Mouse (Mus musculus): ENCODE data around the gene Hoxa7. TPM values are rescaled to one million over a fixed set of nuclear protein-coding genes. Genes with fewer than 3 reads are reported as not detected.

Hoxa7 gene
- total RNA-seq, 1 experiment = 0.89 TPM

GRCm38 (mm10) chr6:52182793-52183192, 38.9 kb downstream of the Hoxa7 start:
- in situ Hi-C loops (cut with MboI; ENCODE audit: low sequenced_read_pairs in 2 of 2, unreplicated experiment in 2 of 2) = no loop called here
- no peak for TF ChIP-seq ZNF384 (IDR thresholded peaks at IDR 0.05; ENCODE audit: low read depth, low read length)
- TF ChIP-seq MAFK (IDR thresholded peaks at IDR 0.05; ENCODE audit: insufficient read depth, low read depth, low read length) = no peak
- TF ChIP-seq ZC3H11A (IDR thresholded peaks at IDR 0.05; ENCODE audit: borderline replicate concordance, low read depth, low read length) = no peak
- no peak for TF ChIP-seq HCFC1 (IDR thresholded peaks at IDR 0.05; ENCODE audit: borderline replicate concordance, insufficient read depth, low read length)
- TF ChIP-seq CHD2 (IDR thresholded peaks at IDR 0.05; ENCODE audit: low read depth, low read length) = no peak
- no peak overlapping the region for H3K9ac ChIP-seq (ENCODE audit: insufficient read depth, low read depth, low read length, poor library complexity, severe bottlenecking)
- no peak for DNase-seq (ENCODE audit: low read depth, low spot score)
- H3K4me3 ChIP-seq (ENCODE audit: insufficient read depth in 1 of 2, low read depth in 1 of 2, low read length in 2 of 2, poor library complexity in 1 of 2, severe bottlenecking in 1 of 2) = no peak overlapping the region
- H3K27ac ChIP-seq (ENCODE audit: insufficient read depth, low read depth, low read length, poor library complexity, severe bottlenecking) = no peak overlapping the region
- no peaks in the 10 kb centered on the region for H3K9me3 ChIP-seq (ENCODE audit: control insufficient read depth, insufficient read depth, low read depth, low read length)
- no peaks in the 10 kb centered on the region for H3K36me3 ChIP-seq (ENCODE audit: control insufficient read depth, insufficient read depth, low read length, poor library complexity, severe bottlenecking)
- H3K4me1 ChIP-seq (ENCODE audit: control insufficient read depth in 2 of 2, insufficient read depth in 2 of 2, low read length in 2 of 2, poor library complexity in 1 of 2) = no peaks in the 10 kb centered on the region; a peak in 1 of 4 replicates

GRCm38 (mm10) chr6:52182030-52182429, 39.6 kb downstream of the Hoxa7 start:
- no peak for TF ChIP-seq ZC3H11A (IDR thresholded peaks at IDR 0.05; ENCODE audit: borderline replicate concordance, low read depth, low read length)
- no peak for TF ChIP-seq MAFK (IDR thresholded peaks at IDR 0.05; ENCODE audit: insufficient read depth, low read depth, low read length)
- no peak for TF ChIP-seq HCFC1 (IDR thresholded peaks at IDR 0.05; ENCODE audit: borderline replicate concordance, insufficient read depth, low read length)
- no peak for TF ChIP-seq ZNF384 (IDR thresholded peaks at IDR 0.05; ENCODE audit: low read depth, low read length)
- no peak for TF ChIP-seq CHD2 (IDR thresholded peaks at IDR 0.05; ENCODE audit: low read depth, low read length)
- no peaks in the 10 kb centered on the region; a peak in 2 of 4 replicates for H3K4me1 ChIP-seq (ENCODE audit: control insufficient read depth in 2 of 2, insufficient read depth in 2 of 2, low read length in 2 of 2, poor library complexity in 1 of 2)

GRCm38 (mm10) chr6:52180726-52181125, 40.9 kb downstream of the Hoxa7 start:
- no peak overlapping the region for H3K4me3 ChIP-seq (ENCODE audit: insufficient read depth in 1 of 2, low read depth in 1 of 2, low read length in 2 of 2, poor library complexity in 1 of 2, severe bottlenecking in 1 of 2)
- no peak overlapping the region for H3K9ac ChIP-seq (ENCODE audit: insufficient read depth, low read depth, low read length, poor library complexity, severe bottlenecking)
- no peaks in the 10 kb centered on the region for H3K9me3 ChIP-seq (ENCODE audit: control insufficient read depth, insufficient read depth, low read depth, low read length)
- no peak overlapping the region for H3K27ac ChIP-seq (ENCODE audit: insufficient read depth, low read depth, low read length, poor library complexity, severe bottlenecking)
- H3K36me3 ChIP-seq (ENCODE audit: control insufficient read depth, insufficient read depth, low read length, poor library complexity, severe bottlenecking) = no peaks in the 10 kb centered on the region
- no peak for DNase-seq (ENCODE audit: low read depth, low spot score)
- TF ChIP-seq HCFC1 (IDR thresholded peaks at IDR 0.05; ENCODE audit: borderline replicate concordance, insufficient read depth, low read length) (no peak), CHD2 (IDR thresholded peaks at IDR 0.05; ENCODE audit: low read depth, low read length) (no peak), ZNF384 (IDR thresholded peaks at IDR 0.05; ENCODE audit: low read depth, low read length) (no peak), MAFK (IDR thresholded peaks at IDR 0.05; ENCODE audit: insufficient read depth, low read depth, low read length) (no peak), ZC3H11A (IDR thresholded peaks at IDR 0.05; ENCODE audit: borderline replicate concordance, low read depth, low read length) (no peak)
- in situ Hi-C loops (cut with MboI; ENCODE audit: low sequenced_read_pairs in 2 of 2, unreplicated experiment in 2 of 2) = no loop called here
- H3K4me1 ChIP-seq (ENCODE audit: control insufficient read depth in 2 of 2, insufficient read depth in 2 of 2, low read length in 2 of 2, poor library complexity in 1 of 2) = peaks cover 0 to 2% of the 10 kb centered on the region in 2 experiments; a peak in 2 of 4 replicates

More at GRCm38 (mm10) chr6:52182030-52182429, 39.6 kb downstream of the Hoxa7 start:
- Histone ChIP-seq H3K4me3 (ENCODE audit: insufficient read depth in 1 of 2, low read depth in 1 of 2, low read length in 2 of 2, poor library complexity in 1 of 2, severe bottlenecking in 1 of 2) (no peak overlapping the region), H3K36me3 (ENCODE audit: control insufficient read depth, insufficient read depth, low read length, poor library complexity, severe bottlenecking) (no peaks in the 10 kb centered on the region), H3K27ac (ENCODE audit: insufficient read depth, low read depth, low read length, poor library complexity, severe bottlenecking) (no peak overlapping the region), H3K9ac (ENCODE audit: insufficient read depth, low read depth, low read length, poor library complexity, severe bottlenecking) (no peak overlapping the region), H3K9me3 (ENCODE audit: control insufficient read depth, insufficient read depth, low read depth, low read length) (no peaks in the 10 kb centered on the region)
- in situ Hi-C loops (cut with MboI; ENCODE audit: low sequenced_read_pairs in 2 of 2, unreplicated experiment in 2 of 2) = no loop called here
- DNase-seq (ENCODE audit: low read depth, low spot score) = no peak

- H3K27ac ChIP-seq (ENCODE audit: insufficient read depth, low read depth, low read length, poor library complexity, severe bottlenecking) = no peak overlapping the region
- H3K4me3 ChIP-seq (ENCODE audit: insufficient read depth in 1 of 2, low read depth in 1 of 2, low read length in 2 of 2, poor library complexity in 1 of 2, severe bottlenecking in 1 of 2) = no peak overlapping the region
- no peak overlapping the region for H3K9ac ChIP-seq (ENCODE audit: insufficient read depth, low read depth, low read length, poor library complexity, severe bottlenecking)
- no peaks in the 10 kb centered on the region for H3K9me3 ChIP-seq (ENCODE audit: control insufficient read depth, insufficient read depth, low read depth, low read length)
- H3K36me3 ChIP-seq (ENCODE audit: control insufficient read depth, insufficient read depth, low read length, poor library complexity, severe bottlenecking) = no peaks in the 10 kb centered on the region
- DNase-seq (ENCODE audit: low read depth, low spot score) = no peak
- TF ChIP-seq ZC3H11A (IDR thresholded peaks at IDR 0.05; ENCODE audit: borderline replicate concordance, low read depth, low read length) = no peak
- no peak for TF ChIP-seq MAFK (IDR thresholded peaks at IDR 0.05; ENCODE audit: insufficient read depth, low read depth, low read length)
- H3K4me1 ChIP-seq (ENCODE audit: control insufficient read depth in 2 of 2, insufficient read depth in 2 of 2, low read length in 2 of 2, poor library complexity in 1 of 2) = peaks cover 0 to 2% of the 10 kb centered on the region in 2 experiments; a peak in 2 of 4 replicates
- in situ Hi-C loops (cut with MboI; ENCODE audit: low sequenced_read_pairs in 2 of 2, unreplicated experiment in 2 of 2) = no loop called here
Measured at GRCm38 (mm10) chr6:52180213-52180710, 41.4 kb downstream of the Hoxa7 start.

GRCm38 (mm10) chr6:52179690-52180089, 42.0 kb downstream of the Hoxa7 start:
- H3K9ac ChIP-seq (ENCODE audit: insufficient read depth, low read depth, low read length, poor library complexity, severe bottlenecking) = no peak overlapping the region
- H3K27ac ChIP-seq (ENCODE audit: insufficient read depth, low read depth, low read length, poor library complexity, severe bottlenecking) = no peak overlapping the region
- H3K4me3 ChIP-seq (ENCODE audit: insufficient read depth in 1 of 2, low read depth in 1 of 2, low read length in 2 of 2, poor library complexity in 1 of 2, severe bottlenecking in 1 of 2) = no peak overlapping the region
- DNase-seq (ENCODE audit: low read depth, low spot score) = no peak
- no peaks in the 10 kb centered on the region for H3K36me3 ChIP-seq (ENCODE audit: control insufficient read depth, insufficient read depth, low read length, poor library complexity, severe bottlenecking)
- TF ChIP-seq MAFK (IDR thresholded peaks at IDR 0.05; ENCODE audit: insufficient read depth, low read depth, low read length) = no peak
- TF ChIP-seq HCFC1 (IDR thresholded peaks at IDR 0.05; ENCODE audit: borderline replicate concordance, insufficient read depth, low read length) = no peak
- no peak for TF ChIP-seq ZC3H11A (IDR thresholded peaks at IDR 0.05; ENCODE audit: borderline replicate concordance, low read depth, low read length)
- no peak for TF ChIP-seq CHD2 (IDR thresholded peaks at IDR 0.05; ENCODE audit: low read depth, low read length)
- no peak for TF ChIP-seq ZNF384 (IDR thresholded peaks at IDR 0.05; ENCODE audit: low read depth, low read length)
- in situ Hi-C loops (cut with MboI; ENCODE audit: low sequenced_read_pairs in 2 of 2, unreplicated experiment in 2 of 2) = loop anchor here in 1 of 2 experiments (10.0 kb wide), 1 partner anchor 135 kb away; the partner anchor contains the start of gene Evx1
- peaks cover 0 to 2% of the 10 kb centered on the region in 2 experiments; a peak in 2 of 4 replicates for H3K4me1 ChIP-seq (ENCODE audit: control insufficient read depth in 2 of 2, insufficient read depth in 2 of 2, low read length in 2 of 2, poor library complexity in 1 of 2)
- no peaks in the 10 kb centered on the region for H3K9me3 ChIP-seq (ENCODE audit: control insufficient read depth, insufficient read depth, low read depth, low read length)

Data from ES-E14 (cell line).